Mouse (Mus musculus): Measurements from ENCODE around the gene Sptbn4. TPM values are rescaled to one million over a fixed set of nuclear protein-coding genes. Genes with fewer than 3 reads are reported as not detected.

Sptbn4 gene
- polyA plus RNA-seq, 1 experiment from 2014 or later, result 0.40 TPM

GRCm38 (mm10) chr7:27391416-27391815 is 56.1 kb downstream of the Sptbn4 start:
- Histone ChIP-seq H3K27ac (replicated peaks; ENCODE audit: low read depth, low read length) (no peak overlapping the region), H3K4me3 (ENCODE audit: low read depth, low read length) (no peak overlapping the region), H3K9ac (ENCODE audit: low read depth, low read length) (no peak overlapping the region), H3K4me1 (ENCODE audit: control insufficient read depth, insufficient read depth, low read length) (no peaks in the 10 kb centered on the region), H3K4me2 (ENCODE audit: low read depth, low read length) (no peak overlapping the region), H3K27me3 (replicated peaks; ENCODE audit: control insufficient read depth, insufficient read depth, low read length) (peaks cover 49% of the 10 kb centered on the region), H3K36me3 (ENCODE audit: control insufficient read depth, insufficient read depth, low read length) (no peaks in the 10 kb centered on the region), H3K9me3 (ENCODE audit: control insufficient read depth, low read length) (no peaks in the 10 kb centered on the region)
- no peak for ATAC-seq (ENCODE audit: low read depth)
- 44% methylated on average over 16 of the region's 16 CpGs for WGBS
- DNase-seq (ENCODE audit: low spot score), result no peak

GRCm38 (mm10) chr7:27389213-27389612 is 58.3 kb downstream of the Sptbn4 start:
- Histone ChIP-seq H3K36me3 (ENCODE audit: control insufficient read depth, insufficient read depth, low read length) (no peaks in the 10 kb centered on the region), H3K27ac (replicated peaks; ENCODE audit: low read depth, low read length) (no peak overlapping the region), H3K4me2 (ENCODE audit: low read depth, low read length) (no peak overlapping the region), H3K4me3 (ENCODE audit: low read depth, low read length) (no peak overlapping the region), H3K4me1 (ENCODE audit: control insufficient read depth, insufficient read depth, low read length) (no peaks in the 10 kb centered on the region), H3K9me3 (ENCODE audit: control insufficient read depth, low read length) (no peaks in the 10 kb centered on the region), H3K27me3 (replicated peaks; ENCODE audit: control insufficient read depth, insufficient read depth, low read length) (peaks cover 27% of the 10 kb centered on the region), H3K9ac (ENCODE audit: low read depth, low read length) (no peak overlapping the region)
- ATAC-seq (ENCODE audit: low read depth) (no peak), DNase-seq (ENCODE audit: low spot score) (no peak)
- 71% methylated on average over 6 of the region's 6 CpGs for WGBS

- no peaks in the 10 kb centered on the region for H3K9me3 ChIP-seq (ENCODE audit: control insufficient read depth, low read length)
- H3K4me3 ChIP-seq (ENCODE audit: low read depth, low read length), result no peak overlapping the region
- no peaks in the 10 kb centered on the region for H3K36me3 ChIP-seq (ENCODE audit: control insufficient read depth, insufficient read depth, low read length)
- WGBS, result 27% methylated on average over 4 of the region's 4 CpGs
- no peak overlapping the region for H3K4me2 ChIP-seq (ENCODE audit: low read depth, low read length)
- ATAC-seq (ENCODE audit: low read depth) (no peak), DNase-seq (ENCODE audit: low spot score) (peak; percentile 56)
- no peaks in the 10 kb centered on the region for H3K27me3 ChIP-seq (replicated peaks; ENCODE audit: control insufficient read depth, insufficient read depth, low read length)
- H3K9ac ChIP-seq (ENCODE audit: low read depth, low read length), result no peak overlapping the region
- 0 out of 2 replicates have a peak, but pooled peaks cover under 1% of the 10 kb centered on the region for H3K4me1 ChIP-seq (ENCODE audit: control insufficient read depth, insufficient read depth, low read length)
- no peak overlapping the region for H3K27ac ChIP-seq (replicated peaks; ENCODE audit: low read depth, low read length)
Observed at GRCm38 (mm10) chr7:27384731-27385130, 62.8 kb downstream of the Sptbn4 start.

- WGBS, result 69% methylated on average over 5 of the region's 5 CpGs
- Histone ChIP-seq H3K36me3 (ENCODE audit: control insufficient read depth, insufficient read depth, low read length) (no peaks in the 10 kb centered on the region), H3K9ac (ENCODE audit: low read depth, low read length) (no peak overlapping the region), H3K27ac (replicated peaks; ENCODE audit: low read depth, low read length) (no peak overlapping the region), H3K27me3 (replicated peaks; ENCODE audit: control insufficient read depth, insufficient read depth, low read length) (no peaks in the 10 kb centered on the region), H3K4me1 (ENCODE audit: control insufficient read depth, insufficient read depth, low read length) (peaks cover 5% of the 10 kb centered on the region; the same call in 1 of the 2 replicates), H3K9me3 (ENCODE audit: control insufficient read depth, low read length) (no peaks in the 10 kb centered on the region), H3K4me2 (ENCODE audit: low read depth, low read length) (no peak overlapping the region), H3K4me3 (ENCODE audit: low read depth, low read length) (no peak overlapping the region)
- DNase-seq (ENCODE audit: low spot score) (no peak), ATAC-seq (ENCODE audit: low read depth) (no peak)
Observed at GRCm38 (mm10) chr7:27384134-27384533, 63.4 kb downstream of the Sptbn4 start.

- H3K9me3 ChIP-seq (ENCODE audit: control insufficient read depth, low read length), result no peaks in the 10 kb centered on the region
- ATAC-seq (ENCODE audit: low read depth) (no peak), DNase-seq (ENCODE audit: low spot score) (no peak)
- no peak overlapping the region for H3K9ac ChIP-seq (ENCODE audit: low read depth, low read length)
- H3K27me3 ChIP-seq (replicated peaks; ENCODE audit: control insufficient read depth, insufficient read depth, low read length), result no peaks in the 10 kb centered on the region
- H3K27ac ChIP-seq (replicated peaks; ENCODE audit: low read depth, low read length), result no peak overlapping the region
- H3K4me3 ChIP-seq (ENCODE audit: low read depth, low read length), result no peak overlapping the region
- H3K4me2 ChIP-seq (ENCODE audit: low read depth, low read length), result no peak overlapping the region
- 75% methylated on average over 1 of the region's 1 CpGs for WGBS
- peaks cover 5% of the 10 kb centered on the region; the same call in 1 of the 2 replicates for H3K4me1 ChIP-seq (ENCODE audit: control insufficient read depth, insufficient read depth, low read length)
- H3K36me3 ChIP-seq (ENCODE audit: control insufficient read depth, insufficient read depth, low read length), result no peaks in the 10 kb centered on the region
Observed at GRCm38 (mm10) chr7:27383233-27383632, 64.3 kb downstream of the Sptbn4 start.

- Histone ChIP-seq H3K9ac (ENCODE audit: low read depth, low read length) (no peak overlapping the region), H3K27ac (replicated peaks; ENCODE audit: low read depth, low read length) (no peak overlapping the region), H3K4me2 (ENCODE audit: low read depth, low read length) (no peak overlapping the region), H3K27me3 (replicated peaks; ENCODE audit: control insufficient read depth, insufficient read depth, low read length) (peaks cover 14% of the 10 kb centered on the region), H3K9me3 (ENCODE audit: control insufficient read depth, low read length) (peaks cover 2% of the 10 kb centered on the region; the same call in 1 of the 2 replicates), H3K4me3 (ENCODE audit: low read depth, low read length) (no peak overlapping the region), H3K36me3 (ENCODE audit: control insufficient read depth, insufficient read depth, low read length) (no peaks in the 10 kb centered on the region), H3K4me1 (ENCODE audit: control insufficient read depth, insufficient read depth, low read length) (peaks cover 5% of the 10 kb centered on the region; the same call in 1 of the 2 replicates)
- no peak for DNase-seq (ENCODE audit: low spot score)
- WGBS, result 50% methylated on average over 4 of the region's 4 CpGs
- no peak for ATAC-seq (ENCODE audit: low read depth)
Observed at GRCm38 (mm10) chr7:27381560-27381959, 65.9 kb downstream of the Sptbn4 start.

- ATAC-seq (ENCODE audit: low read depth), result no peak
- Histone ChIP-seq H3K27me3 (replicated peaks; ENCODE audit: control insufficient read depth, insufficient read depth, low read length) (peaks cover 19% of the 10 kb centered on the region), H3K9ac (ENCODE audit: low read depth, low read length) (no peak overlapping the region), H3K4me3 (ENCODE audit: low read depth, low read length) (no peak overlapping the region), H3K4me2 (ENCODE audit: low read depth, low read length) (no peak overlapping the region), H3K9me3 (ENCODE audit: control insufficient read depth, low read length) (peaks cover 5% of the 10 kb centered on the region; the same call in 1 of the 2 replicates), H3K4me1 (ENCODE audit: control insufficient read depth, insufficient read depth, low read length) (peaks cover 5% of the 10 kb centered on the region; the same call in 1 of the 2 replicates), H3K27ac (replicated peaks; ENCODE audit: low read depth, low read length) (no peak overlapping the region; the same call in 1 of the 2 replicates), H3K36me3 (ENCODE audit: control insufficient read depth, insufficient read depth, low read length) (no peaks in the 10 kb centered on the region)
- 20% methylated on average over 1 of the region's 1 CpGs for WGBS
- no peak for DNase-seq (ENCODE audit: low spot score)
Observed at GRCm38 (mm10) chr7:27381009-27381408, 66.5 kb downstream of the Sptbn4 start.

GRCm38 (mm10) chr7:27379836-27380235 is 67.7 kb downstream of the Sptbn4 start:
- peaks cover 5% of the 10 kb centered on the region; the same call in 1 of the 2 replicates for H3K4me1 ChIP-seq (ENCODE audit: control insufficient read depth, insufficient read depth, low read length)
- peaks cover 30% of the 10 kb centered on the region for H3K27me3 ChIP-seq (replicated peaks; ENCODE audit: control insufficient read depth, insufficient read depth, low read length)
- 0 out of 2 replicates have a peak overlapping the region, but pooled peaks have one; percentile 29 for H3K27ac ChIP-seq (replicated peaks; ENCODE audit: low read depth, low read length)
- WGBS, result 39% methylated on average over 6 of the region's 6 CpGs
- peak; percentile 76 for DNase-seq (ENCODE audit: low spot score)
- H3K9me3 ChIP-seq (ENCODE audit: control insufficient read depth, low read length), result peaks cover 5% of the 10 kb centered on the region; the same call in 1 of the 2 replicates
- H3K9ac ChIP-seq (ENCODE audit: low read depth, low read length), result no peak overlapping the region
- H3K4me3 ChIP-seq (ENCODE audit: low read depth, low read length), result no peak overlapping the region
- H3K4me2 ChIP-seq (ENCODE audit: low read depth, low read length), result peak overlapping the region; percentile 16; the same call in 1 of the 2 replicates
- ATAC-seq (ENCODE audit: low read depth), result no peak
- H3K36me3 ChIP-seq (ENCODE audit: control insufficient read depth, insufficient read depth, low read length), result no peaks in the 10 kb centered on the region

GRCm38 (mm10) chr7:27378431-27378830 is 69.1 kb downstream of the Sptbn4 start:
- Histone ChIP-seq H3K4me1 (ENCODE audit: control insufficient read depth, insufficient read depth, low read length) (peaks cover 5% of the 10 kb centered on the region; the same call in 1 of the 2 replicates), H3K9ac (ENCODE audit: low read depth, low read length) (no peak overlapping the region), H3K27ac (replicated peaks; ENCODE audit: low read depth, low read length) (no peak overlapping the region), H3K36me3 (ENCODE audit: control insufficient read depth, insufficient read depth, low read length) (no peaks in the 10 kb centered on the region), H3K4me2 (ENCODE audit: low read depth, low read length) (no peak overlapping the region), H3K9me3 (ENCODE audit: control insufficient read depth, low read length) (peaks cover 5% of the 10 kb centered on the region; the same call in 1 of the 2 replicates), H3K4me3 (ENCODE audit: low read depth, low read length) (no peak overlapping the region), H3K27me3 (replicated peaks; ENCODE audit: control insufficient read depth, insufficient read depth, low read length) (peaks cover 42% of the 10 kb centered on the region)
- WGBS, result 24% methylated on average over 4 of the region's 4 CpGs
- peak; percentile 79 for DNase-seq (ENCODE audit: low spot score)
- ATAC-seq (ENCODE audit: low read depth), result peak; percentile 73

All from embryonic facial prominence, embryonic 14.5 days (tissue).